Mouse (Mus musculus) lung, adult 2 months (tissue): ENCODE measurements around the gene Rhebl1.

Experiments used
- CTCF ChIP-seq: fragments of 200-500 bp; IDR thresholded peaks from 2 replicates; pipeline ENCODE4 v1.5.1; 2011; ENCODE audit warnings: mild to moderate bottlenecking, low read length, control low read depth; ENCODE audit not compliant: insufficient read depth
- POLR2A ChIP-seq: fragments of 200-500 bp; IDR thresholded peaks from 2 replicates; pipeline ENCODE4 v1.6.1; 2011; ENCODE audit warnings: low read depth, mild to moderate bottlenecking, control low read depth, low read length, borderline replicate concordance; ENCODE audit errors: extremely low read depth

GRCm38 (mm10) chr15:98924682-98925081 lies 30.3 kb upstream of the Rhebl1 start:
- TF ChIP-seq POLR2A (no peak), CTCF (no peak)
